Mouse (Mus musculus): Measurements from ENCODE around the gene Ifrd2.

DNA sequence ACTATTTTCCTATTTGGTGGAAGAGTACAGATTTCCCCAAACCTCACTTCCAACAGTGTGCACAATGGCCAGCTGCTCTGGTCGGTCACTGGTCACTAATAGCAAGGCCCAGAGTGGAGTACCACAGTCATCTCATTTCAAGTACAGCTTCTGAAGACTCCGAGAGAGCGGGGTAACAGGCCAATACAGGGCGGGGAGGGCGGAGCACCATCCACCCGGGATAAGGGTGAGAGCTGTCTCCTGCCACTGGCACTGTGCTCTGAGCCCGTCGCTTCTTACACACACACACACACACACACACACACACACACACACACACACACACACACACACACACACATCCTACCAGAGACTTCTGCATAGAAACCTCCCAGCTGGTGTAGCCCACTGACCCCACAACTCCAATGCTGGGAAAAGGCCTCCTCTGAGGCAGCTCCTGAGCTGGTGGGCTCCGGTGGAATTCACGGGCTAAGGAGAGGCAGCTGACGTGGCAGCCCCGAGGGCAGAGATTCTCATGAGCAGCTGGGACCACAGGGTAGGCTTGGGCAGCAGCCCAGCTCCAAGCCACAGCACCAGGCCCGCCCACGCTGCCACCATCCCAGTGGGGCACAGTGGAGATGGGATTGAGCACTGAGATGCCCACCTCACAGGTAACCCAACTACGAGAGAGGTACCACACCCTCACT, 38.9 kb downstream of the Ifrd2 start:
- TF ChIP-seq SRF (IDR thresholded peaks at IDR 0.05; ENCODE audit: control insufficient read depth, insufficient read length, low read depth), result no peak
- peak; percentile 67 to 92 (median 75) for TF ChIP-seq MYOG (IDR thresholded peaks at IDR 0.05; ENCODE audit: control insufficient read depth in 1 of 3, insufficient read depth in 1 of 3, insufficient read length in 2 of 3, low read depth in 2 of 3)
- no peak for TF ChIP-seq POLR2A (IDR thresholded peaks at IDR 0.05; ENCODE audit: insufficient read length, low read depth)
- TF ChIP-seq MYOD1 (IDR thresholded peaks at IDR 0.05; ENCODE audit: control insufficient read depth in 1 of 3, insufficient read length in 2 of 3, low read depth in 2 of 3), result peak; percentile 25 to 94 (median 85)
- no peak for TF ChIP-seq POLR2AphosphoS2 (IDR thresholded peaks at IDR 0.05; ENCODE audit: insufficient read length, low read depth)

Measured in myocyte (in vitro differentiated cells).